25 mouse cellular contexts compared by ENCODE assay signal in the genomic region with DNA sequence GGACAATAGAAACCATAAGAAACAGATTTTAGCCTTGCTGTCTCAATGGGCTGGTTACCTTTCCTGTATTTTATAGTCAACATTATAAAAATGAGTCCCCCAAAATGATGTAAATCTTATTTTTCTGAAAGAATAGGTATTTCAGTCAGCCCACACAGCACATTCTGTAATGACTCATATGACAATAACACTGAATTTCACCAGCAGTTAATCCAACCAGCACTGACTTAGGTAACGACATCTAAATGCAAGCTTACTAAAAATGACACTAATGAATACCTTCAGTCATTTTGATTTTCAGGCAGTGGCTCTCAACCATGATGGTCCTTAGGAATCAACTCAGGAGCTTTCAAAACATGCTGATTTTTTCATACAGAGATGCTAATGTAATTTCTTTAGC. TPM values are rescaled to one million over a fixed set of nuclear protein-coding genes. Genes with fewer than 3 reads are reported as not detected.
A peak's percentile ranks its signal among the peaks of the same experiment; 100 is the strongest.
DNase-seq lines count a peak whose midpoint lies in the region; ATAC-seq and TF ChIP-seq lines count a peak whose summit lies in the region.
"Had no signal": no experiment of that assay in that cellular context is flagged by ENCODE, and none has a peak within 500 bp of the region (broad histone marks: within the 10 kb centered on the region; RNA-seq: fewer than 3 reads in every experiment).

No protein-coding gene starts in this region.

- no peaks in the 10 kb centered on the region for H3K4me1 ChIP-seq in midbrain, embryonic 11.5 days (ENCODE audit: control insufficient read depth, insufficient read depth, low read length)
- H3K4me1 ChIP-seq in midbrain, embryonic 16.5 days (ENCODE audit: control insufficient read depth, insufficient read depth, low read length), result no peaks in the 10 kb centered on the region
- H3K4me1 ChIP-seq: forebrain, embryonic 12.5 days had no signal

- no peak overlapping the region for H3K9ac ChIP-seq in midbrain, embryonic 11.5 days (ENCODE audit: low read length)
- no peak overlapping the region for H3K9ac ChIP-seq in midbrain, embryonic 16.5 days (ENCODE audit: low read depth, low read length)
- H3K9ac ChIP-seq: embryonic facial prominence, embryonic 13.5 days; embryonic facial prominence, embryonic 15.5 days; forebrain, embryonic 12.5 days had no signal

- no peaks in the 10 kb centered on the region for H3K27me3 ChIP-seq in midbrain, embryonic 11.5 days (ENCODE audit: control insufficient read depth, insufficient read depth, low read length)
- H3K27me3 ChIP-seq in midbrain, embryonic 16.5 days (ENCODE audit: control insufficient read depth, insufficient read depth, low read depth, low read length), result no peaks in the 10 kb centered on the region
- H3K27me3 ChIP-seq: embryonic facial prominence, embryonic 13.5 days; embryonic facial prominence, embryonic 15.5 days; forebrain, embryonic 12.5 days; Patski had no signal

- TF ChIP-seq CTCF in layer of hippocampus, adult 2 months (conservative IDR thresholded peaks at IDR 0.05), result no peak

- H3K4me3 ChIP-seq in layer of hippocampus, adult 2 months, result no peak overlapping the region
- H3K4me3 ChIP-seq in midbrain, embryonic 11.5 days (ENCODE audit: low read depth, low read length), result no peak overlapping the region
- no peak overlapping the region for H3K4me3 ChIP-seq in midbrain, embryonic 16.5 days (ENCODE audit: low read depth, low read length)
- H3K4me3 ChIP-seq: embryonic facial prominence, embryonic 13.5 days; embryonic facial prominence, embryonic 15.5 days; erythroblast, embryonic 14.5 days; forebrain, embryonic 10.5 days; forebrain, embryonic 12.5 days had no signal

- no peak overlapping the region for H3K4me2 ChIP-seq in midbrain, embryonic 11.5 days
- H3K4me2 ChIP-seq in midbrain, embryonic 16.5 days (ENCODE audit: low read length), result no peak overlapping the region
- H3K4me2 ChIP-seq: embryonic facial prominence, embryonic 13.5 days; embryonic facial prominence, embryonic 15.5 days; forebrain, embryonic 12.5 days had no signal

- no peaks in the 10 kb centered on the region for H3K9me3 ChIP-seq in midbrain, embryonic 11.5 days (ENCODE audit: control insufficient read depth, low read length)
- no peaks in the 10 kb centered on the region for H3K9me3 ChIP-seq in midbrain, embryonic 16.5 days (replicated peaks; ENCODE audit: control insufficient read depth, low read length, poor library complexity, severe bottlenecking)
- H3K9me3 ChIP-seq: embryonic facial prominence, embryonic 13.5 days; embryonic facial prominence, embryonic 15.5 days; forebrain, embryonic 10.5 days; forebrain, embryonic 12.5 days had no signal

- 98% methylated on average over 1 of the region's 1 CpGs for WGBS in midbrain, embryonic 11.5 days
- WGBS in midbrain, embryonic 16.5 days, result 78% methylated on average over 1 of the region's 1 CpGs

- ATAC-seq in midbrain, embryonic 11.5 days (ENCODE audit: low FRiP score), result no peak
- ATAC-seq in midbrain, embryonic 16.5 days, result no peak
- ATAC-seq: activated CD4-positive, CD25-positive, alpha-beta regulatory T cell, adult 4 months; forebrain, embryonic 14.5 days; forebrain, embryonic 16.5 days; Patski had no signal

- peak overlapping the region; percentile 51 for H3K27ac ChIP-seq in layer of hippocampus, adult 2 months
- H3K27ac ChIP-seq in midbrain, embryonic 11.5 days (ENCODE audit: low read depth, low read length), result no peak overlapping the region
- H3K27ac ChIP-seq in midbrain, embryonic 16.5 days (ENCODE audit: low read length), result no peak overlapping the region
- H3K27ac ChIP-seq: embryonic facial prominence, embryonic 13.5 days; embryonic facial prominence, embryonic 15.5 days; forebrain, embryonic 10.5 days; forebrain, embryonic 12.5 days had no signal

- no peaks in the 10 kb centered on the region for H3K36me3 ChIP-seq in midbrain, embryonic 11.5 days (ENCODE audit: control insufficient read depth, insufficient read depth, low read length)
- H3K36me3 ChIP-seq in midbrain, embryonic 16.5 days (ENCODE audit: control insufficient read depth, insufficient read depth, low read length), result no peaks in the 10 kb centered on the region
- H3K36me3 ChIP-seq: embryonic facial prominence, embryonic 13.5 days; embryonic facial prominence, embryonic 15.5 days; forebrain, embryonic 10.5 days; forebrain, embryonic 12.5 days had no signal

- no peak for DNase-seq in layer of hippocampus, adult 2 months (ENCODE audit: low spot score in 2 of 2)
- DNase-seq in layer of hippocampus, adult 9-11 months, result no peak
- peak; percentile 33 for DNase-seq in midbrain, embryonic 11.5 days (ENCODE audit: low spot score, missing footprints)
- DNase-seq in brain, adult 2 months (ENCODE audit: low read depth, low spot score), result peak; percentile 61
- no peak for DNase-seq in ovary, adult 18-20 months (ENCODE audit: low spot score)
- DNase-seq: adrenal gland, adult 8-10 months; adrenal gland, postnatal 14 days; adrenal gland, postnatal 36 days; cerebellum, adult 11 months; cerebellum, adult 18-20 months; cerebellum, adult 8-10 months; cerebellum, adult 9-11 months; cerebellum, postnatal 14 days; cerebellum, postnatal 36 days; embryo, embryonic 11 days had no signal

RNA-seq across cellular contexts. Expression of gene Zfp277, which starts 54.4 kb away (rescaled TPM):
- total RNA-seq in layer of hippocampus, adult 2 months (2021), result 10 to 100 TPM; 24.2 to 26.5 TPM
- polyA plus RNA-seq in midbrain, embryonic 11.5 days (2014; fragmentation: Nextera tagmentation; extraction: Ambion mirVana), result 40.0 and 43.7 TPM in 2 replicates
- polyA plus RNA-seq in midbrain, embryonic 16.5 days (2015; fragmentation: Nextera tagmentation; extraction: Ambion mirVana), result 30.1 TPM in 2 replicates

RNA-seq across cellular contexts. Expression of gene Dock4, which starts 54.5 kb away (rescaled TPM):
- 100 to 1,000 TPM; 253 to 265 TPM for total RNA-seq in layer of hippocampus, adult 2 months (2021)
- 10.2 and 12.6 TPM in 2 replicates for polyA plus RNA-seq in midbrain, embryonic 11.5 days (2014; fragmentation: Nextera tagmentation; extraction: Ambion mirVana)
- polyA plus RNA-seq in midbrain, embryonic 16.5 days (2015; fragmentation: Nextera tagmentation; extraction: Ambion mirVana), result 34.8 and 38.7 TPM in 2 replicates

Comparison
In these comparisons a context has a peak if more than half of its experiments do, and no peak if none do; other contexts are left out.
1. DNase-seq: peak in midbrain, embryonic 11.5 days (single experiment) and brain, adult 2 months (single experiment); none in layer of hippocampus, adult 2 months (0 of 2), layer of hippocampus, adult 9-11 months (single experiment) and ovary, adult 18-20 months (single experiment).